Mouse (Mus musculus) cerebellum, adult 11-12 months (tissue): Measurements from ENCODE around the gene Pgd.
"Not testable (repeated sequence)": the region's sequence is repeated elsewhere in the genome, so short reads cannot be mapped to it uniquely, and the experiment has no call there.

Experiments
- DNase-seq: peaks from one replicate; pipeline ENCODE4 v3.0.0; 2022

The Pgd gene

DNA sequence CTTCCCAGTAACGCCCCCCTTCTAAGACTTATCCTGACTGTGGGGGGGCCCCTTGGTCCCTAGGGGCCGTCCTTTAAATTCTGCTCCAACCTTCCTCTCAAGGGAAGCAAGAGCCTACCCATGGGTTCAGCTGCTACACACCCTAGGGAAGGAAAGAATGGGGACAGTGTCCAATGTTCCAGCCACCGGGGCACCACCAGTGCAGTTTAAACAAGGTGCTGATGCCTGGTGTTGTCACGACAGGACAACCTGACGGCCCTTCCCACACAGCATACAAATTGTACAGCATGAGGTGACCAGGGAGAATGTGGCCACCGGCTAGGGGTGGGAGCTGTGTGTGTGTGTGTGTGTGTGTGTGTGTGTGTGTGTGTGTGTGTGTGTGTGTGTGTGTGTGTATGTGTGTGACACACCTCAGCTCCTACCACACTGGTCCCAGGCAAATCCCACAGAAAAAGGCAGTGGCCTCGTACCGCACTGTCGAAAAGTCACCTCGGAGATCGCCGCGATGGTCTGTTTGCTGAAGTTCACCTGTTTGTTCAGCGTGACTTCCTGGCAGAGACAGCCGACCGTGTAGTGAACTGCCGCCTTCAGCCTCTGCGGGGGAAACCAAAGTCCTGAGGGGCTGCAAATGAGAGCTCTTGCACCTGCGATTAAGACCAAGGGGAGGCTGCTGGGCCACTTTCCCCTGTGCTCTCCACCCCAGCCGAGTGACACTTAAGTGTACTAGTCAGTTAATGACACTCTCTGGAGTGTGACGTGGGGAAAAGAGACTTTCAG lies 34.6 kb downstream of the Pgd start:
- DNase-seq: no peak

DNA sequence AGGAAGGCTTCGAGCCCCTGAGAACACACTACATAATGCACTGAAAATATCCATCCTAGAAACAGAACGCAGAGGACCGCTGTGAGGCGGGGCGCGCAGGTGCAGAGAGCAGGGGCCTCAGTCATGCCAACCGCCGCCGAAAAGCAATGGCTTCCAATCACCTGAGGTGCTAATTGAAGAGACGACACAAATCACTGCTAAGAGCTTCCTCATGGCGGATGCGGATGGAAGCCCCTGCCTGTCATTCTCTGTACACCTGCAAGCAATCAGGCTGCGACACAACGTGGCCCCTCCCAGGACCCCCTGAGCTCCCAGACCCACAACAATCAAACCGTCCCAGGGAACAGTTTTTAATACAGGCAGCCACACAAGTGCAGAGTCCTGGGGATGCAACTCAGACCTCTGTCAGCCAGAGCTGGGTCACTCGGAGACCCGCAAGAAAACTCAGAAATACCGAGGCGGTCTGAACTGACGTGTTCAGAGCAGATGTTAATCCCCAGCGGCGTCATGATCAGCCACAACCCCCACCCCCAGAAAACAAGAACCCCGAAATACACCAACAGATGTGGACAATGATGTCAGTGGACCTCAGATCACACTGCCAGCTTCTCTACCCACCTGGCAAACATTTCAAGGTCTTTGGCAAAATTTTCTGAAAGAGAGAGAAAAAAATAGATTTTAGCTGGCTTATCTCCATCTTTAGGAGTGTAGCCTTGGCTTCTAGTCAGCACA lies 35.4 kb downstream of the Pgd start:
- DNase-seq: no peak

DNA sequence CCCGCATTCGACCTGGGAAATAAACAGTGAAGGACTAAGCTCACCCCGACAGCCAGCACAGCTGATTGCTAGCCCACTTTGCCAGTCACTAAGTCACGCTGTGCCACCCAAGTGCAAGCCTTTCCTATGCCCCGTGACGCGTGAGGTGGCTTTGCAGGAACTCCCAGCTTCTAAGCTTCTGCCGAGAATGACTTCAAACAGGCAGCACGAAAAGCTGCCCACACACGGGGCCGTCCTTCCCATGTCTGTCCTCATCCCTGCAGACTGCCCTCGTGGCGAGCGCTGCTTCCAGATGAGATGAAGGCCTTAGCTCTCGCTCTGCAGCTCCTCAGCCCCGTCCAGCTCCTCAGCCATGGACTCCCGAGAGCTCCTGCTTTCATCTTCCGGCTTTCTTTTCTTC lies 38.1 kb downstream of the Pgd start:
- DNase-seq: no peak

DNA sequence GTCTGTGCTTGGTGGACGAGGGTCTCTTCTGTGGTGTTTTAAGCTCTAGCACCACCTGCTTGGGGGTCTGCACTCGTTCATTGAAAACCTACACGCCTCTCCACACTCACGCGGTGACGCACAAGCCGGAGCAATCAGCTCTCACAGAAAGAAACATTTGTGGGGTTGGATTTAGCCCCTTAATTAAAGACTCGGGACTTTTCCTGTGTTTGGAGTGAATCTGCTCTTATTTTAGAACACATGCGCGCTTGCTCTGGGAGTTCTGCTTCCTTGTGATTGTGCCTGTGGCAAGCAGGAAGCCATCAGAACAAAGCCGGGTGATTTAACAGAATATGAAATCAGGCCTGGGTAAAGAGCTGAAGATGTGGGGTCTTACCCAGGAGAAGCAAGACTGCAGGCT lies 39.9 kb downstream of the Pgd start, which contains the start of gene Cort:
TSS of gene Cort (minus strand) at position 101 of the 400 bp plus-strand sequence.
- no peak for DNase-seq

DNA sequence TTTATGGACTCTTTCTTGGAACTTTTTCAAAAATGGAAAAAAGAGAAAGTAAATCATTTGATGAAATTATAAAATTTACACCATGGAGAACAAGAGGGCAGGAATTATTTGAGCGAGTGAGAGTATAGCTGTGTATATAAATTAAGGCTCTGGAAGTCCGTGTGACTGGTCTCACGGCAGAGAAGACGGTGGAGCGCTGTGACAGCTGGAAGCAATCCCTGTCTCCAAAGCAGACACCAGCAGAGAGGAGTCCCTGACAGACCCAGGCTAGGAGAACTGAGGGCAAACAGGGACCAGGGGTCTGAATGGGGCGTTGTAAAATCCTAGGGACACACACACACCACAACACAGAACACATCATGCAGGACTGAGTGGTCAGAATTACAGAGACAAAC lies 40.5 kb downstream of the Pgd start:
- no peak for DNase-seq

DNA sequence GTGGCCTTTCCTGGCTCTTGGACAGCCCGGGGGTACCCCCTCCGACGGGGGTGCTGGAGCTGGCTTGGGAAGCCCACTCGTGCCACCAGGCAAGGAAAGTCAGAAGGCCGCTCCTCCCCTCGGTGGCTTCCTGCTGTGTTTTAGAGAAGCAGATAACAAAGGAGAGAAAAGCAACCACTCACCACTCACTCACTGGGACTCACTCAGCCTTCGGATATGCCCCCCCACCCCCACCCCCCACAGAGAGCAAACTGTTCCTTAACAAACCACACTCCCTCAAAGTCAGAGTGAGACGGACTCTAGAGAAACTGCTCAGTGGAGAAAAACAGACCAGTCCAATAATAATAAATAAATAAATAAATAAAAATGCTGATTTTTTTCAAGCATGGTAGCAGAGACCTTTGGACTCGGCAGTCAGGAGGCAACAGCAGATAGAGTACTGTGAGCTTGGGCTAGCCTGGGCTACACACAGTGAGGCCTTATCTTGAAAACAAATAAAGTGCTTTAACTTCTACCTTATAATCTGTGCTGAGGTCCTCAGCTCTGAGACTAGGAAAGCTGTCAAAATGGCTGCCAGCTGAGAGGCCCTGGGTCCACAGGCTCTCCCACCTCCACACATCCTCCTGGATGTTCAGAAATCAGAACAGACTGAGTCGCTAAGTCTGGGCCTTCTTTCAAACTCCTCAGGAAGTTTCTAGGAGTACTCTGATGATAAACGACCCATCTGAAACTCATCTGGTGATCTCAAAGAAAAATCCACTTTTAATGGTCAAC lies 41.0 kb downstream of the Pgd start:
- no peak for DNase-seq

GRCm38 (mm10) chr4:149123432-149123831 lies 43.1 kb downstream of the Pgd start:
- DNase-seq: no peak

DNA sequence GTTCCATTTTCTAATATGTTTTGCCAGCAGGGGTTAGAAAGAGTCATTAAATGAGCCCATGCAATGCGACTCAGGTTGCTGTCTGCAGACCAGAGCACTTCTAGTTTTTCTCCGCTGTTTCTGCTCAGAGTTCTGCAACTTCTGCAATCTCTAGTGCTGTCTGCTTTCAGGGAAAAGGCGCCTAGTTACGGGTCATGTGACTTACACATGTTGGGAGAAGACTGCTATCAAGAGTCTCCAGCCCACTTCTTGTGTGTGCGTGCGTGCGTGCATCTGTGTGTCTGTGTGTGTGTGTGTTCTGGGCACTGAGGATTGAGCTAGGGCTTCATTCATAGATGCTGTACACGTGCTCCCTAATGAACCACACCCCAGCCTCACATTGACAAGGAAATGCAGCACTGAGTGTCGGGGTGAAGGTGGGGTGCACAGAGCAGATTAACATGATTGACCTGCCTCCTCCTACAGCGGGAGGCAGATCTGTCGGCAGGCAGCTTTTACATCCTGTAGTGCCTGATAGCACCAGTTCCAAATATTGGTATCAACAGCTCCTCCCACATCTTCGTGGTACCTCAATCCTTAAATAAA lies 46.5 kb downstream of the Pgd start:
- not testable (repeated sequence) for DNase-seq

DNA sequence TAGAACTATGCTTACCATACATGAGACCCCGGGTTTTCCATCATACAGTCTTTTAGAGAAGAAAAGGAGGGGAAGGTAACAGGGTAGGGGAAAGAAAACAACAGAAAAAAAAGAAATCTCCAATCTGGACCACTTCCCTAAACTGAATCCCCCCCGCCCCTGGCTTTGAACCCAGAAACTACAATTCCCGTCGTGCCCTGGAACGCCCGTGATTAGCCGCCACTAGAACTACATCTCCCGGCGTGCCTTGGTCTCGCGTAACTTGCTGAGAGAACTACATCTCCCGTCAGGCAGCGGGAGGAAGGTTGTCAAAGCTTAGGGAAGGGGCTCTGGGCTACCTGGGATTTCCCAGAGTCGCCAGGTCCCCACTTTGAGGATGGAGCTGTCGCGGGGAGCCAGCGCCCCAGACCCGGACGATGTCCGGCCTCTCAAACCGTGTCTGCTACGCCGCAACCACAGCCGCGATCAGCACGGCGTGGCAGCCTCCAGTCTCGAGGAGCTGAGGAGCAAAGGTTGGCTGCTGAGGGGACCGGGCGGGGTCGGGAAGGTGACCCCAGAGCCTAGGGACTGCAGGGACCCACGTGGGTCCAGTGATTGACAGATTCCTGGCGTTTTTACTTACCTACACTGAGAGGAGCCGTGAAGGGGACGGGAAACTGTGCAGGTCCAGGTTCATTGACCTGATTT lies 62.6 kb downstream of the Pgd start, which contains the start of gene Dffa:
TSS of gene Dffa (plus strand) at position 272 of the 687 bp plus-strand sequence.
- peak; percentile 90 for DNase-seq

GRCm38 (mm10) chr4:149101456-149101855 lies 65.1 kb downstream of the Pgd start:
- DNase-seq: no peak

GRCm38 (mm10) chr4:149100449-149100848 lies 66.1 kb downstream of the Pgd start:
- DNase-seq: not testable (repeated sequence)
